In genomic region chr8:120532517-120533215, GRCm38 (mm10) we compare ENCODE assay signal across 1 mouse cellular context.
TF ChIP-seq lines count a peak whose summit lies in the region.

No protein-coding gene starts in this region.

TF ChIP-seq in CH12.LX, 34 proteins besides CTCF, POLR2A, EP300 and RAD21 (continued from another document):
- TF ChIP-seq KAT2A (IDR thresholded peaks at IDR 0.05; ENCODE audit: insufficient replicate concordance, low read length) (no peak), NELFE (IDR thresholded peaks at IDR 0.05; ENCODE audit: low read depth, low read length) (no peak), MXI1 (IDR thresholded peaks at IDR 0.05; ENCODE audit: low read depth, low read length) (no peak), UBTF (IDR thresholded peaks at IDR 0.05; ENCODE audit: low read depth, low read length) (no peak; the same call in 1 of the 2 replicates), BHLHE40 (IDR thresholded peaks at IDR 0.05; ENCODE audit: low read depth, low read length) (0 out of 2 replicates have a peak, but pooled peaks have one; percentile 29), PAX5 (IDR thresholded peaks at IDR 0.05; ENCODE audit: low read length) (no peak), POLR2AphosphoS2 (IDR thresholded peaks at IDR 0.05; ENCODE audit: low read depth, low read length) (no peak), NRF1 (IDR thresholded peaks at IDR 0.05; ENCODE audit: low read depth, low read length) (0 out of 2 replicates have a peak, but pooled peaks have one; percentile 9), SMC3 (IDR thresholded peaks at IDR 0.05; ENCODE audit: low read depth, low read length) (no peak), IRF4 (IDR thresholded peaks at IDR 0.05; ENCODE audit: low read depth, low read length) (no peak), ELF1 (IDR thresholded peaks at IDR 0.05; ENCODE audit: low read depth, low read length) (peak; percentile 23; the same call in 1 of the 2 replicates), ETS1 (conservative IDR thresholded peaks at IDR 0.05; ENCODE audit: low read depth, low read length) (no peak; the same call in 1 of the 2 replicates), TBP (conservative IDR thresholded peaks at IDR 0.05; ENCODE audit: low read depth, low read length) (no peak), USF1 (IDR thresholded peaks at IDR 0.05; ENCODE audit: low read depth, low read length) (no peak), HCFC1 (IDR thresholded peaks at IDR 0.05; ENCODE audit: low read depth, low read length) (no peak)
TF ChIP-seq in CH12.LX: peak in this region for 6.
